Mouse (Mus musculus) brain, embryonic 14.5 days (tissue): ENCODE measurements around the gene Kif27.

Experiments used
- CTCF ChIP-seq: fragments of 200-500 bp; IDR thresholded peaks from 2 replicates; pipeline ENCODE4 v1.5.1; 2012; ENCODE audit warnings: inconsistent platforms, mild to moderate bottlenecking, moderate library complexity, borderline replicate concordance; ENCODE audit not compliant: insufficient read depth, insufficient read length; ENCODE audit errors: extremely low read depth
- POLR2A ChIP-seq: fragments of 200-500 bp; IDR thresholded peaks from 2 replicates; pipeline ENCODE4 v1.6.1; 2012; ENCODE audit warnings: mild to moderate bottlenecking, inconsistent platforms, borderline replicate concordance; ENCODE audit not compliant: poor library complexity, insufficient read depth, insufficient read length, severe bottlenecking; ENCODE audit errors: extremely low read depth

- no peak for TF ChIP-seq CTCF
- no peak for TF ChIP-seq POLR2A
These were observed 24.8 kb downstream of the Kif27 start for GRCm38 (mm10) chr13:58334116-58334515.
